Mouse (Mus musculus) intestine, embryonic 15.5 days (tissue): ENCODE data around the gene Mlxipl. TPM values are rescaled to one million over a fixed set of nuclear protein-coding genes. Genes with fewer than 3 reads are reported as not detected.
A peak's percentile ranks its signal among the peaks of the same experiment; 100 is the strongest.

Source experiments
- ATAC-seq: fragments of 200-750 bp; cut with Nextera tagmentation; 2 replicates; pipeline ENCODE4 v1.8.0; 2017; ENCODE audit warnings: moderate TSS enrichment, moderate library complexity
- H3K27ac ChIP-seq: fragments of 300-500 bp; sonication (generic); 2 replicates; pipeline ENCODE4 v1.5.1; 2015; ENCODE audit warnings: mild to moderate bottlenecking, inconsistent platforms
- H3K27me3 ChIP-seq: fragments of 300-500 bp; sonication (generic); replicated peaks from 2 replicates; pipeline ENCODE4 v1.6.1; 2015; ENCODE audit warnings: inconsistent platforms
- H3K36me3 ChIP-seq: fragments of 300-500 bp; sonication (generic); 2 replicates; pipeline ENCODE4 v1.6.1; 2015; ENCODE audit warnings: inconsistent platforms
- H3K4me1 ChIP-seq: fragments of 300-500 bp; sonication (generic); replicated peaks from 2 replicates; pipeline ENCODE4 v1.6.1; 2015; ENCODE audit warnings: inconsistent platforms
- H3K4me2 ChIP-seq: fragments of 300-500 bp; sonication (generic); replicated peaks from 2 replicates; pipeline ENCODE4 v1.6.1; 2015; ENCODE audit warnings: mild to moderate bottlenecking, inconsistent platforms
- H3K4me3 ChIP-seq: fragments of 300-500 bp; sonication (generic); replicated peaks from 2 replicates; pipeline ENCODE4 v1.5.1; 2015; ENCODE audit warnings: inconsistent platforms
- H3K9ac ChIP-seq: fragments of 300-500 bp; sonication (generic); 2 replicates; pipeline ENCODE4 v1.6.1; 2015; ENCODE audit warnings: inconsistent platforms
- H3K9me3 ChIP-seq: fragments of 300-500 bp; sonication (generic); 2 replicates; pipeline ENCODE4 v1.6.1; 2016; ENCODE audit warnings: inconsistent platforms
- WGBS: fragments of 180-500 bp; shearing (Covaris S2); methylation state at CpG from one replicate; pipeline ENCODE4 v1.1.7; 2015; 5-methylcytosine and 5-hydroxymethylcytosine counted together
- polyA plus RNA-seq: library from polyadenylated mRNA; unstranded; fragments of >200 nt; fragmentation: Nextera tagmentation; extraction: Ambion mirVana; gene quantifications from 2 replicates; pipeline ENCODE4 v1.2.1, GENCODE M21; 2015

The Mlxipl gene
- polyA plus RNA-seq, 1 experiment from 2014 or later = 6.5 TPM

- Histone ChIP-seq H3K27ac (no peak overlapping the region), H3K9ac (no peak overlapping the region), H3K9me3 (no peaks in the 10 kb centered on the region), H3K36me3 (no peaks in the 10 kb centered on the region), H3K4me3 (no peak overlapping the region), H3K27me3 (peaks cover 5% of the 10 kb centered on the region; the same call in 1 of the 2 replicates), H3K4me1 (no peaks in the 10 kb centered on the region), H3K4me2 (no peak overlapping the region)
- ATAC-seq = no peak
- WGBS = 57% methylated on average over 1 of the region's 1 CpGs
Observed at GRCm38 (mm10) chr5:135100981-135101380, 11.3 kb downstream of the Mlxipl start.

- Histone ChIP-seq H3K27me3 (peaks cover 14% of the 10 kb centered on the region), H3K4me3 (no peak overlapping the region), H3K9me3 (no peaks in the 10 kb centered on the region), H3K9ac (no peak overlapping the region), H3K27ac (no peak overlapping the region), H3K36me3 (no peaks in the 10 kb centered on the region), H3K4me1 (peaks cover 5% of the 10 kb centered on the region; the same call in 1 of the 2 replicates), H3K4me2 (no peak overlapping the region)
- no peak for ATAC-seq
- WGBS = 64% methylated on average over 11 of the region's 11 CpGs
Observed at GRCm38 (mm10) chr5:135103999-135104660, 14.4 kb downstream of the Mlxipl start.

GRCm38 (mm10) chr5:135106758-135107256 lies 17.1 kb downstream of the Mlxipl start:
- no peaks in the 10 kb centered on the region for H3K9me3 ChIP-seq
- H3K27ac ChIP-seq = 0 out of 2 replicates have a peak overlapping the region, but pooled peaks have one; percentile 9
- H3K36me3 ChIP-seq = no peaks in the 10 kb centered on the region
- ATAC-seq = peak; percentile 89
- H3K27me3 ChIP-seq = peaks cover 14% of the 10 kb centered on the region
- H3K4me1 ChIP-seq = peaks cover 5% of the 10 kb centered on the region; the same call in 1 of the 2 replicates
- peak overlapping the region; percentile 46 for H3K9ac ChIP-seq
- peak overlapping the region; percentile 55 for H3K4me3 ChIP-seq
- WGBS = under 1% methylated on average over 48 of the region's 48 CpGs
- peak overlapping the region; percentile 92 for H3K4me2 ChIP-seq

- Histone ChIP-seq H3K4me1 (peaks cover 5% of the 10 kb centered on the region; the same call in 1 of the 2 replicates), H3K4me3 (peak overlapping the region; percentile 55), H3K36me3 (no peaks in the 10 kb centered on the region), H3K27me3 (peaks cover 14% of the 10 kb centered on the region), H3K9ac (0 out of 2 replicates have a peak overlapping the region, but pooled peaks have one; percentile 46), H3K9me3 (no peaks in the 10 kb centered on the region), H3K4me2 (peak overlapping the region; percentile 92), H3K27ac (no peak overlapping the region)
- ATAC-seq = peak; percentile 80
- 9% methylated on average over 40 of the region's 40 CpGs for whole genome bisulfite sequencing
Observed at GRCm38 (mm10) chr5:135107521-135108501, 18.1 kb downstream of the Mlxipl start.

GRCm38 (mm10) chr5:135109017-135109416 lies 19.3 kb downstream of the Mlxipl start:
- H3K4me1 ChIP-seq = peaks cover 5% of the 10 kb centered on the region; the same call in 1 of the 2 replicates
- H3K4me2 ChIP-seq = no peak overlapping the region
- no peaks in the 10 kb centered on the region for H3K36me3 ChIP-seq
- H3K9ac ChIP-seq = no peak overlapping the region
- H3K27ac ChIP-seq = no peak overlapping the region
- peaks cover 14% of the 10 kb centered on the region for H3K27me3 ChIP-seq
- ATAC-seq = no peak
- no peaks in the 10 kb centered on the region for H3K9me3 ChIP-seq
- 66% methylated on average over 6 of the region's 6 CpGs for WGBS
- no peak overlapping the region for H3K4me3 ChIP-seq

- no peak overlapping the region for H3K4me2 ChIP-seq
- H3K27me3 ChIP-seq = peaks cover 14% of the 10 kb centered on the region
- no peak for ATAC-seq
- peaks cover 5% of the 10 kb centered on the region; the same call in 1 of the 2 replicates for H3K4me1 ChIP-seq
- 77% methylated on average over 3 of the region's 3 CpGs for WGBS
- no peak overlapping the region for H3K4me3 ChIP-seq
- H3K27ac ChIP-seq = no peak overlapping the region
- H3K36me3 ChIP-seq = no peaks in the 10 kb centered on the region
- H3K9ac ChIP-seq = no peak overlapping the region
- H3K9me3 ChIP-seq = no peaks in the 10 kb centered on the region
Observed at GRCm38 (mm10) chr5:135109426-135109825, 19.7 kb downstream of the Mlxipl start.

GRCm38 (mm10) chr5:135109976-135110375 lies 20.3 kb downstream of the Mlxipl start:
- no peak overlapping the region for H3K27ac ChIP-seq
- no peaks in the 10 kb centered on the region for H3K36me3 ChIP-seq
- H3K27me3 ChIP-seq = peaks cover 14% of the 10 kb centered on the region
- no peak for ATAC-seq
- H3K9me3 ChIP-seq = no peaks in the 10 kb centered on the region
- peaks cover 5% of the 10 kb centered on the region; the same call in 1 of the 2 replicates for H3K4me1 ChIP-seq
- WGBS = 74% methylated on average over 6 of the region's 6 CpGs
- H3K4me2 ChIP-seq = no peak overlapping the region
- H3K4me3 ChIP-seq = no peak overlapping the region
- H3K9ac ChIP-seq = no peak overlapping the region

- no peak for ATAC-seq
- H3K4me1 ChIP-seq = 0 out of 2 replicates have a peak, but pooled peaks cover 3% of the 10 kb centered on the region
- H3K9ac ChIP-seq = no peak overlapping the region
- H3K9me3 ChIP-seq = no peaks in the 10 kb centered on the region
- H3K27me3 ChIP-seq = no peaks in the 10 kb centered on the region; the same call in 1 of the 2 replicates
- no peaks in the 10 kb centered on the region for H3K36me3 ChIP-seq
- H3K27ac ChIP-seq = no peak overlapping the region
- H3K4me2 ChIP-seq = no peak overlapping the region
- WGBS = 89% methylated on average over 12 of the region's 12 CpGs
- H3K4me3 ChIP-seq = no peak overlapping the region
Observed at GRCm38 (mm10) chr5:135113782-135114181, 24.1 kb downstream of the Mlxipl start.

- Histone ChIP-seq H3K27me3 (no peaks in the 10 kb centered on the region), H3K27ac (no peak overlapping the region), H3K4me1 (0 out of 2 replicates have a peak, but pooled peaks cover 3% of the 10 kb centered on the region), H3K4me2 (no peak overlapping the region), H3K9ac (no peak overlapping the region), H3K9me3 (no peaks in the 10 kb centered on the region), H3K4me3 (no peak overlapping the region), H3K36me3 (no peaks in the 10 kb centered on the region)
- 73% methylated on average over 8 of the region's 8 CpGs for WGBS
- no peak for ATAC-seq
Observed at GRCm38 (mm10) chr5:135115241-135115640, 25.6 kb downstream of the Mlxipl start.

- Histone ChIP-seq H3K9me3 (no peaks in the 10 kb centered on the region), H3K9ac (no peak overlapping the region), H3K4me2 (no peak overlapping the region), H3K27ac (no peak overlapping the region; the same call in 1 of the 2 replicates), H3K27me3 (peaks cover 11% of the 10 kb centered on the region), H3K4me3 (no peak overlapping the region), H3K36me3 (no peaks in the 10 kb centered on the region), H3K4me1 (0 out of 2 replicates have a peak, but pooled peaks cover 3% of the 10 kb centered on the region)
- ATAC-seq = peak; percentile 95
- WGBS = 13% methylated on average over 6 of the region's 6 CpGs
Observed at GRCm38 (mm10) chr5:135118589-135119081, 28.9 kb downstream of the Mlxipl start.

- H3K27me3 ChIP-seq = peaks cover 11% of the 10 kb centered on the region
- H3K4me2 ChIP-seq = no peak overlapping the region
- 59% methylated on average over 4 of the region's 4 CpGs for WGBS
- no peak for ATAC-seq
- H3K9me3 ChIP-seq = no peaks in the 10 kb centered on the region
- H3K36me3 ChIP-seq = no peaks in the 10 kb centered on the region
- H3K9ac ChIP-seq = no peak overlapping the region
- H3K4me3 ChIP-seq = no peak overlapping the region
- H3K4me1 ChIP-seq = 0 out of 2 replicates have a peak, but pooled peaks cover 3% of the 10 kb centered on the region
- H3K27ac ChIP-seq = no peak overlapping the region
Observed at GRCm38 (mm10) chr5:135120753-135121152, 31.1 kb downstream of the Mlxipl start.

GRCm38 (mm10) chr5:135126121-135126520 lies 36.4 kb downstream of the Mlxipl start:
- no peaks in the 10 kb centered on the region for H3K36me3 ChIP-seq
- H3K27me3 ChIP-seq = peaks cover 9% of the 10 kb centered on the region
- no peak overlapping the region for H3K4me3 ChIP-seq
- no peak overlapping the region for H3K9ac ChIP-seq
- no peaks in the 10 kb centered on the region for H3K9me3 ChIP-seq
- H3K4me1 ChIP-seq = no peaks in the 10 kb centered on the region
- ATAC-seq = no peak
- WGBS = 69% methylated on average over 6 of the region's 6 CpGs
- H3K4me2 ChIP-seq = no peak overlapping the region
- no peak overlapping the region for H3K27ac ChIP-seq
